Mouse (Mus musculus) kidney, postnatal 10 days (tissue): ENCODE data around the gene Hnf1b.

Source experiments
- DNase-seq: peaks from one replicate; pipeline ENCODE4 v3.0.0; 2021; ENCODE audit warnings: mixed read lengths

Hnf1b gene

GRCm38 (mm10) chr11:83853221-83853792 lies 3.4 kb downstream of the Hnf1b start:
- peak; percentile 53 for DNase-seq

GRCm38 (mm10) chr11:83854091-83854490 lies 4.2 kb downstream of the Hnf1b start:
- no peak for DNase-seq

- no peak for DNase-seq
Observed at GRCm38 (mm10) chr11:83854707-83855106, 4.8 kb downstream of the Hnf1b start.

- no peak for DNase-seq
Observed at GRCm38 (mm10) chr11:83857256-83857655, 7.4 kb downstream of the Hnf1b start.

- DNase-seq, result no peak
Observed at GRCm38 (mm10) chr11:83865286-83865685, 15.4 kb downstream of the Hnf1b start.

GRCm38 (mm10) chr11:83867571-83867970 lies 17.7 kb downstream of the Hnf1b start:
- DNase-seq, result no peak

GRCm38 (mm10) chr11:83869147-83869546 lies 19.3 kb downstream of the Hnf1b start:
- DNase-seq, result no peak

- DNase-seq, result no peak
Observed at GRCm38 (mm10) chr11:83869686-83870085, 19.8 kb downstream of the Hnf1b start.

- no peak for DNase-seq
Observed at GRCm38 (mm10) chr11:83871780-83872554, 22.1 kb downstream of the Hnf1b start.

GRCm38 (mm10) chr11:83873509-83873908 lies 23.6 kb downstream of the Hnf1b start:
- DNase-seq, result peak; percentile 52

- DNase-seq, result no peak
Observed at GRCm38 (mm10) chr11:83876630-83877029, 26.8 kb downstream of the Hnf1b start.

- DNase-seq, result peak; percentile 47
Observed at GRCm38 (mm10) chr11:83877765-83878164, 27.9 kb downstream of the Hnf1b start.

- DNase-seq, result no peak
Observed at GRCm38 (mm10) chr11:83878417-83878952, 28.6 kb downstream of the Hnf1b start.

- DNase-seq, result peak; percentile 46
Observed at GRCm38 (mm10) chr11:83879130-83879529, 29.3 kb downstream of the Hnf1b start.

- no peak for DNase-seq
Observed at GRCm38 (mm10) chr11:83881438-83881837, 31.6 kb downstream of the Hnf1b start.

GRCm38 (mm10) chr11:83882552-83882951 lies 32.7 kb downstream of the Hnf1b start:
- DNase-seq, result no peak

GRCm38 (mm10) chr11:83883074-83883473 lies 33.2 kb downstream of the Hnf1b start:
- no peak for DNase-seq

- DNase-seq, result peak; percentile 37
Observed at GRCm38 (mm10) chr11:83883812-83884211, 33.9 kb downstream of the Hnf1b start.

GRCm38 (mm10) chr11:83885175-83885574 lies 35.3 kb downstream of the Hnf1b start:
- DNase-seq, result peak; percentile 48

- DNase-seq, result no peak
Observed at GRCm38 (mm10) chr11:83886746-83887145, 36.9 kb downstream of the Hnf1b start.

GRCm38 (mm10) chr11:83891366-83891765 lies 41.5 kb downstream of the Hnf1b start:
- no peak for DNase-seq

GRCm38 (mm10) chr11:83893325-83893724 lies 43.5 kb downstream of the Hnf1b start:
- no peak for DNase-seq

- no peak for DNase-seq
Observed at GRCm38 (mm10) chr11:83896430-83897410, 46.9 kb downstream of the Hnf1b start.
